9 mouse cellular contexts compared by ENCODE assay signal in the genomic region with DNA sequence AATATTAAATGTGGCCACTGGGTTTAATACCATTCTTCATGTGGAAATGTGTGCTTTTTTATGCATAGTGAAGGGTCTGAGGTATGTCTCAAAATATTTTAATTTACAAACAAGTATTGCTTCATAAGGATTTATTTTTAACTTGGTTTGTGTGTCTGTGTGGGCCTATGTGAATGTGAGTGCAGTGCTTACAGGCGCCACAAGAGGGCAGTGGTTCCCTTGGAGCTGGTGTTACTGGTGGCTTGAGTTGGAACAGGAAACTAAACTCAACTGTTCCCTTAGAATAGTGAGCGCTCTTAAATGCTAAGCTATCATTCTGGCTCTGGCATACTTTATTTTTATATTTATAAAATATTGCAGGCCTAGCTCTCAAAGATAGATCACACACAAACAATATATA. TPM values are rescaled to one million over a fixed set of nuclear protein-coding genes. Genes with fewer than 3 reads are reported as not detected.
A peak's percentile ranks its signal among the peaks of the same experiment; 100 is the strongest.
DNase-seq lines count a peak whose midpoint lies in the region; ATAC-seq and TF ChIP-seq lines count a peak whose summit lies in the region.
"Had no signal": no experiment of that assay in that cellular context is flagged by ENCODE, and none has a peak within 500 bp of the region (broad histone marks: within the 10 kb centered on the region; RNA-seq: fewer than 3 reads in every experiment).

No protein-coding gene starts in this region.

- H3K9ac ChIP-seq in forebrain, embryonic 16.5 days (replicated peaks; ENCODE audit: low read depth, low read length): no peak overlapping the region
- no peak overlapping the region for H3K9ac ChIP-seq in kidney, embryonic 15.5 days
- H3K9ac ChIP-seq: limb, embryonic 15.5 days had no signal

- no peaks in the 10 kb centered on the region for H3K9me3 ChIP-seq in forebrain, embryonic 10.5 days
- no peaks in the 10 kb centered on the region for H3K9me3 ChIP-seq in forebrain, embryonic 16.5 days (ENCODE audit: control insufficient read depth, low read length)
- no peaks in the 10 kb centered on the region for H3K9me3 ChIP-seq in kidney, embryonic 15.5 days (replicated peaks)
- H3K9me3 ChIP-seq: limb, embryonic 15.5 days had no signal

- H3K4me3 ChIP-seq in forebrain, embryonic 10.5 days: no peak overlapping the region
- no peak overlapping the region for H3K4me3 ChIP-seq in forebrain, embryonic 16.5 days (replicated peaks; ENCODE audit: low read length)
- H3K4me3 ChIP-seq in lung, adult 2 months (replicated peaks; ENCODE audit: extremely low read depth, low read depth, low read length): no peak overlapping the region
- no peak overlapping the region for H3K4me3 ChIP-seq in kidney, embryonic 15.5 days (replicated peaks)
- H3K4me3 ChIP-seq: limb, embryonic 15.5 days had no signal

- no peak for ATAC-seq in forebrain, embryonic 16.5 days
- peak; percentile 67; the same call in 1 of the 2 replicates for ATAC-seq in kidney, embryonic 15.5 days (replicated peaks; ENCODE audit: low FRiP score)

- peak; percentile 38 for TF ChIP-seq CTCF in lung, adult 2 months (IDR thresholded peaks at IDR 0.05; ENCODE audit: insufficient read depth, low read length)

- H3K36me3 ChIP-seq in forebrain, embryonic 10.5 days (replicated peaks): no peaks in the 10 kb centered on the region
- H3K36me3 ChIP-seq in forebrain, embryonic 16.5 days (ENCODE audit: control insufficient read depth, insufficient read depth): no peaks in the 10 kb centered on the region
- H3K36me3 ChIP-seq in kidney, embryonic 15.5 days: no peaks in the 10 kb centered on the region
- H3K36me3 ChIP-seq: limb, embryonic 15.5 days had no signal

- H3K27me3 ChIP-seq in forebrain, embryonic 10.5 days (ENCODE audit: poor library complexity, severe bottlenecking): peaks cover 15% of the 10 kb centered on the region
- H3K27me3 ChIP-seq in forebrain, embryonic 16.5 days (replicated peaks; ENCODE audit: control insufficient read depth, insufficient read depth, low read length): no peaks in the 10 kb centered on the region
- peaks cover 10% of the 10 kb centered on the region for H3K27me3 ChIP-seq in kidney, embryonic 15.5 days

- TF ChIP-seq POLR2A in lung, adult 2 months (IDR thresholded peaks at IDR 0.05; ENCODE audit: borderline replicate concordance, extremely low read depth, low read depth, low read length): no peak

- DNase-seq in forebrain, embryonic 10.5 days (ENCODE audit: extremely low spot score, low spot score): peak; percentile 47
- no peak for DNase-seq in lung, adult 2 months
- DNase-seq in lung, postnatal 10 days: no peak
- DNase-seq in adrenal gland, postnatal 10 days: peak; percentile 65
- DNase-seq in testis, postnatal 14 days (ENCODE audit: low spot score): peak; percentile 42
- DNase-seq in gastrocnemius, postnatal 14 days: no peak

- no peak overlapping the region for H3K4me2 ChIP-seq in forebrain, embryonic 16.5 days (ENCODE audit: low read length)
- H3K4me2 ChIP-seq in kidney, embryonic 15.5 days: no peak overlapping the region
- H3K4me2 ChIP-seq: limb, embryonic 15.5 days had no signal

- H3K4me1 ChIP-seq in forebrain, embryonic 10.5 days: no peaks in the 10 kb centered on the region
- H3K4me1 ChIP-seq in forebrain, embryonic 16.5 days (replicated peaks; ENCODE audit: control insufficient read depth, insufficient read depth, low read length): no peaks in the 10 kb centered on the region
- no peaks in the 10 kb centered on the region for H3K4me1 ChIP-seq in lung, adult 2 months (ENCODE audit: control insufficient read depth, insufficient read depth, low read length)
- H3K4me1 ChIP-seq in kidney, embryonic 15.5 days: no peaks in the 10 kb centered on the region
- H3K4me1 ChIP-seq: limb, embryonic 15.5 days had no signal

- WGBS in forebrain, embryonic 10.5 days: 55% methylated on average over 2 of the region's 2 CpGs
- 55% methylated on average over 2 of the region's 2 CpGs for WGBS in forebrain, embryonic 16.5 days
- WGBS in lung, adult 2 months: 47% methylated on average over 2 of the region's 2 CpGs
- 51% methylated on average over 2 of the region's 2 CpGs for WGBS in kidney, embryonic 15.5 days

- no peak overlapping the region for H3K27ac ChIP-seq in forebrain, embryonic 10.5 days
- no peak overlapping the region for H3K27ac ChIP-seq in forebrain, embryonic 16.5 days (ENCODE audit: low read length)
- no peak overlapping the region for H3K27ac ChIP-seq in kidney, embryonic 15.5 days
- H3K27ac ChIP-seq: limb, embryonic 15.5 days had no signal

- intact Hi-C loops in gastrocnemius, postnatal 14 days (cut with DNase I; ENCODE audit: low total_unique reads): no loop called here

RNA-seq across cellular contexts. Expression of gene Pcdh15, which starts 6.8 kb away (rescaled TPM):
- 0.24 and 0.38 TPM in 2 replicates for polyA plus RNA-seq in forebrain, embryonic 10.5 days (2016; fragmentation: Nextera tagmentation; extraction: Ambion mirVana)
- polyA plus RNA-seq in forebrain, embryonic 16.5 days (2015; fragmentation: Nextera tagmentation; extraction: Ambion mirVana): 4.0 and 6.5 TPM in 2 replicates
- polyA plus RNA-seq in lung, adult 2 months (2012; rRNA removed): 0.05 and 0.07 TPM in 2 replicates
- 1 to 10 TPM; 3.5 to 5.4 TPM for total RNA-seq in adrenal gland, postnatal 10 days (2021)
- 0.31 and 1.00 TPM in 2 replicates for polyA plus RNA-seq in kidney, embryonic 15.5 days (2015; fragmentation: Nextera tagmentation; extraction: Ambion mirVana)
- total RNA-seq in gastrocnemius, postnatal 14 days (2021): under 1 TPM; 0.08 to 0.31 TPM

Comparison
In these comparisons a context has a peak if more than half of its experiments do, and no peak if none do; other contexts are left out.
1. DNase-seq: peak in forebrain, embryonic 10.5 days (single experiment), adrenal gland, postnatal 10 days (single experiment) and testis, postnatal 14 days (single experiment); none in lung, adult 2 months (single experiment), lung, postnatal 10 days (single experiment) and gastrocnemius, postnatal 14 days (single experiment).